Mouse (Mus musculus) brain, embryonic 18.5 days (tissue): Measurements from ENCODE around the gene Tenm2.
A peak's percentile ranks its signal among the peaks of the same experiment; 100 is the strongest.

Experiments used
- DNase-seq: peaks from one replicate; pipeline ENCODE4 v3.0.0-alpha.2; 2012; ENCODE audit warnings: low read depth, low spot score

Tenm2 gene

DNA sequence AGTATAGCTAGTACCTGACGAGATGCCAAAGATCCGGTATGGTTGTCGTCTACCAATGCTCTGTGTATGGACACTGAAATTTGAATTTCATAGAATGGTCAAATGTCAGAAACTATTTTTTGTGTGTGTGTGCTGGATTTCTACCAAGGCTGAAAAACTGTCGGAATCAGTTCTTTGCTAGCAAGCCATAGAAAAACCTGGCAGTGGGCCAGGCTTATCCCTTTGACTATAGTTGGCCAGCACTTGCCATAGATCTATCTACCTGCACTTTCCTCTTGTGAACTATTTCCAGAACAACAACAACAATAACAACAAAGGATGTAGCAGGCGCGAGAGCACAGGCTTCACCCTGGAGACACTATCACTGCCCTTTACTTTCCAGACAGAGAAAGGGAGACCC, 1098.5 kb downstream of the Tenm2 start:
- DNase-seq, result no peak

DNA sequence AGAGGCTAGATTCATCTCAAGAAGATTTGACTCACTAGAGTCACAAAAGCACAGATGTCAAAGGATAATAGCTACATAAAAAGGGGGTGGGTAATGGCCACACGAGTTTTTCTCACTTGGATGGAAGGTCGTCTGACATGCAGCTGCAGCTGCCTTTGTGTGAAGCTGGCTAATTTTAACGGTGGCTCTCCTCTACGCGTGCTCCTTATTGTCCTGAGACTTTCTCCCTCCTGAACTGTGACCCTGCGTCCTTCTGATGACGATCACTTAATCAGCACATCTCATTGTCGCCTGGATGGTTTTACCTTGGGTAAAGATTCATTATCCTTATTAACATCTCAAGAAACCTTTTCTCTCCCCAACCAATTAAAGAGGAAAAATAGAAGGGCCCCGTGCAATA, 1101.1 kb downstream of the Tenm2 start:
- no peak for DNase-seq

DNA sequence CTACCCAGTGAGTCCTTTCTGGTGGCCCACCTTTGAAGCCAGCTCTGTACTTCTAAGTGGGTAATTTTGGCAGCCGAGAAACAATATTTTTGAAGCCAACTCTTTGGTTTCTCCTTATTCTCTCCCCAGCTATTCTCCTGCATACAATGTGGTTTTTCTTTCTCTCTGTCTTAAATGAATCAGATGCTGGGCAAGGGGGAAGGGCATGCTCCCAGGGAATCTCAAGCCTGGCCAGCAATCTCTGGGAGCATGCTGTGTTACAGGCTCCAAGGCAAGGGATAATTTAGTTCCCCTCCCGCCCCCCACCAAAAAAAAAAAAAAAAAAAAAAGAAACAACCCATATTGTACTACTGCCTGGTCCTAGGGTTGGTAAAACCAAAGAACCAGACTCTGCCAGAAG, 1112.5 kb downstream of the Tenm2 start:
- DNase-seq, result no peak

DNA sequence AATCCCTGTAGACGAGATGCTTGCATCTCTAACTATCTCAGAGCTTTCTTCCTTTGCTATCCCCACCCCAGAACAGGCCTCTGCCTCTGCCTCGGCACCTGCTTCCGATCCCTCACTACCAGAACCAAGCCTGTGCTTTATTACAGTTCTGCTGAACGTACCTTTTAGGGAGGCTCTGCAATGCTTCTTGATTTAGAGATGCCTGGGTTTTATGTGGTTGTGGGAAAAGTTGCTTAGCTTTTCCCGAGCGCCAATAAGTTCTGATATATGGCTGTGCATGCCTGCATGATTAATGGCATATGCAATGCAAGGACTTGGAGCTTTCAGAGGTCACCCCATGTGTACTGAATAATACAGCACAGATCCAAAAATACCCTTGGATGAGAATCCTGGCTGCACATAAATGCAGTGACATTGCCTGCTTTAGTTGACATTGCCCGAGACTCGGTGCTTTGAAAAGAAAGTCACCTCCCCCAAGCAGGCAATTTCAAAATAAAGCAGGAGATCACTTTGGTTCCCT, 1114.3 kb downstream of the Tenm2 start:
- no peak for DNase-seq

DNA sequence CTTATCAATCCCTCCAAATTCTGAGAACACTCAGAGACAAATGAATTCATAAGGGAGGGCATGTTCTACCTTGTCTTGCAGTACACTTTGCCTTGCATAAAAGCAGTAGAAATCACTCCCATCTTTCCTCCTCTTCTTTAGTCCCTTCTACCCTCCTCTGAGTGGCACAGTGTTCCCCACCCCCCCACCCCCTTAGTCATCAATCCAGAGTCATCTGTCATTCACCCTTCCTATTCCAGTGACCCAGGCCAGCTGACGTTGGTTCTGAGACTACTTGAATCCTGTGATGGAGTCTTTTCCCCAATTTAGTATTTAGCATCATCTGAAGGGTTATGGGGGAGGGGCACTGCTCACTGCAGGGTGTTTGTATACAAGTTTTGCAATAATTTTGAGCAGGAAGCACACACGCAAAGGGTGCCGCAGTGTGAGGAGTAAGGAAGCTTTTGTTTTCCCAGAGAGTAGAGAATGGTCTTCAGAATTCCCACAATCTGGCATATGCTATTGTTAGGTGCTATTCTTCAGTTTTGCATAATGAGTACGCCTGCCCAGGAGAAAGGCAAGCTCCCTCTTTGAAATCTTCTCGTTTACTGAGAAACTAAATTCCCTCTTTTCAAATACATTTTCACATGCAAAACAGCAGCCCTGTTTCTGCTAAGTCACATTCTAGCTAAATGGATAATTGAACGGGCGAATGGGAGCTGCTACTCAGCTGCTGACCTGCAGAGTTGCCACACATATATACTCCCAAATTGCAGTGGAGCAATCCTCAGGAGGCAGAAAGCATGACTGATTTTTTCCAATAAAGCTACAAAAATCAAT, 1115.0 kb downstream of the Tenm2 start:
- DNase-seq, result no peak

DNA sequence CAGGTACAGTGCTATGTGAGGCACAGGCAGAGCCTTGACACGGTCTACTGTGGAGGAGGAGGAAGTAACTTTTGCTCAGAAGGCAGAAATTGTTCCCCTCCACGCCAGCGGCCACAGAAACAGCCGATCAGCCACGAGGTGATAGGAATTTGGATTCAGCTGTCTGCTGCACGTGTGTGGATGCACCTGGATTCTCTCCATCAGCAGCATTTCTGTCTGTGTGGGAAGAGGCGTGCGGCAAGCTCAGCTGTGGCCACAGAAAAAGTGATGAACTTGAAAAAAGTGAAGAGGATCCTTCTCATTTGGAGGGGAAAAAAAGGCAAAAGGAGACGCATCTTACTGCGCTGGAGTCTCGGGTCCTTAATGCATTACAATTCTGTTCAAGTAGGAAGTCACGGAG, 1122.4 kb downstream of the Tenm2 start:
- no peak for DNase-seq

DNA sequence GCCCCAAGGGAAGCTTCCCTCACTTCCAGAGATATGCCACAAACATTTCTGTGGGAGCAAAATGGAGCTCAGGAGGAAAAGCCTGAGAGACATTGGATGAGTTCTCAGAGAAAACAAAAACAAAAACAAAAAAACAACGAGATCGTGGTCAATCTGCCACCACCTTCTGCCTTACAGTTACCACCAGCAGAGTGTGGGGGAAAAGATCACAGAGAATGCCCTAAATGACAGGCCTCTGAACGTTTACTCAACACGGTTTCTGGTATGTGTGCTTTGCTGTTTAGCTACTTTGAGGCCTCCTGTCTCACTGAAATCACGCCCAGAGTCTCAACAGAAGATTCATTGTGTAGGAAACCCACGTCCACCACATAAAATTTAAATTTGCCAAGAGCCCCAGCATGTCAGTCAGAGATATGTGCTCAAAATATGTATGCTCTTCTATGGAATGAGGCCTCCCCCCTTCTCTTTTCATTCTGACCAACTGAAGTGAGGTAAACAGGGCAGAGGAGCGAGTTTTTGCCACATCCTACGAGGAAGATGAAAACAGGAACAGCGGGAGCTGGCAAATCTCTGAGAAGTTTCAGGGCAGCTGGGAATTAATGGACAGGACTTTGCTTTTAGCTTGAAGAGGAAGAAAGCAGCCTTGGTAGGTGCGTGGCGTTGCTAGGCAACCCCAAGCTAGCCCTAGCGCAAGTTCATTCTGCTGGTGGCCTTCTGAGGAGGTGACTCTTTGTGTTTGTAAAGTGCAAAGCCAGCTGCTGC, 1126.6 kb downstream of the Tenm2 start:
- peak; percentile 46 for DNase-seq

DNA sequence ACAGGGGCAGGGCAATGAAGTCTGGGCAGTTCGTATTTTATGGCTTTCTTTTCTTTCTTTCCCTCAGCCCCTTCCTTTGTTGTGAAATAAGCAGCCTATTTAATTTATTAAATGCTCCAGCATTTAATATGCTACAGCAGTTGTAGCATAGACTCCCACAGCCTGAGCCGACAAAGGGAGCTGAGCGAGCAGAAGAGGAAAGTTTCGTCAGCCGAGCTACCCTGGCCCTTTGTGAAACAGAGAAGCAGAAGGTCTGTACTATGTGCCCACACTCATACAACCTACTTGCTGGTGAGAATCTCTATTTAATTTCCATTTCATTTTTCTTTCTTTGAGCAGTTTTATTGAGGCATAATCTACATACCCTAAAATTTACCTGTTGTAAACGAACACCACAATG, 1127.9 kb downstream of the Tenm2 start:
- DNase-seq, result no peak

DNA sequence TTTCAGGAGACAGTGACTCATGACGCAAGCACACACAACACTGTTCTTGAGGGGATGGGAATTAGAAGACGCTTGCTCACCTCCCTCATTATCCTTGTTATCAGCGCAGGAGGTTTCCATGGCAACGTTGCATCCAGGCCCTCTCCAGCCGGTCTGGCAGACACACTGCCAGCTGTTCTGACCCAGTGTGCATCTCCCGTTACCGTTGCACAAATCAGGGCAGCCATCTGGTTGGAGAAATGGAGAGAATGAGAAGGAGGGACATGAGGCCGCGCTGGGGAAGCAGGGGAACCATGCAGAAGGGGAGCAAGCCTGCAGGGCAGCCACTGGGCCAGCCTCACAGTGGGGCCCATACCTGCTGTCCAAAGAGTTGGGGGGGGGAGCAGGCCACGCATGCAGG, 1129.1 kb downstream of the Tenm2 start:
- DNase-seq, result peak; percentile 34

DNA sequence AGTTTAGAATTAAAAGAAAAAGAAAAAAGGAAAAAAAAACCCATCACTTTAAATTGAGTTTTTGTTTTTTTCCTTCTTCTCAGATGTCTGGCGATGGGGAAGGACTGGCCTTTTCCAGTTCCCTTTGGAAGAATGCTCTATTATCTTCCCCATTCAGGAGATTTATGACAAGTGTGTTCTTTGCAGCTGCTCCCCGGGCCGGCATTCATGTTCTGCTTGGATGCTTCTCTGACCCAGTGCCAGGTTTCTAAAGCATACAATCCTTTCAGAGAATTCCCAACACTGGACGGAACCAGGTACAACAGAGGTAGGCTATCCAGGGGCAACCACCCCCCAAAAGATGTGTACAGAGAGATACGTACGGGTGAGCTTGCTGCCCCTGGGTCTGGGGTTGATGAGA, 1132.2 kb downstream of the Tenm2 start:
- no peak for DNase-seq

DNA sequence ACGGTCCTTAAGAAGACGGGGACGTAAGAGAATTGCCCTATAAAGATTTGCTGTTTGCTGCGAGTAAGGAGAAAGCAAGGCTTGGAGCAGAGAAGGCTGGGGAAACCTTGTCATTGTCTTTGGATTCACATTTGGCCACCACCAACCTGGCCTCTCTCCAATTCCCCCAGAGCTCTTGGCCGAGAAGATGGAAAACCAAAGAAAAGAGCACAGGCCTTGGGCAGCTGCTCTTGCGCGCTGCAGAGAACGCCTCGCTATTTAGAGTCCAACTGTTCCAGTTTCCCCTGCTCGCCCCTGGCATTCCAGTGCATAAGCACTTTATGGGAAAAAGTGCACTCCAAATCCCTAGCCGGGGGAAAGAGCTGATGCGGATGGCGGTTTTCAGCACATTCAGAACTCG, 1139.5 kb downstream of the Tenm2 start:
- DNase-seq, result no peak

DNA sequence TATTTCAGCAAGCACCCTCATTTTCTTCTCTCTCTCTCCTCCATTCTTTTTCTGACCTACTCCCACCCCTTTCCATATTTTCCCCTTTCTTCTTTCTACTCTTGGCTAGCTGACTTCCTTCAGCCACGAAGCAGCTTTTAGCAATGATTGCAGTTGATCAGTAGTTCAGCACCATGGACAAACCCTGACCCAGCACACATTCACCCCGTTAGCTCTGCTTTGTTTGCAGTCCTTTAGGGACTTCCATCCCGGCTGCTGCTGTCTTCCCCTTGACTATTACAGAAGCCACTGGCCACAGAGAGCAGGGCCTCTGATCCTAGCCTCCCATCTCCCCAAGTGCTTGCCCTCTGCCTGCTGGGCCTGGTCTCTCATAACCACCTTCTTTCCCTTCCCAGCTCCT, 1145.6 kb downstream of the Tenm2 start:
- no peak for DNase-seq

DNA sequence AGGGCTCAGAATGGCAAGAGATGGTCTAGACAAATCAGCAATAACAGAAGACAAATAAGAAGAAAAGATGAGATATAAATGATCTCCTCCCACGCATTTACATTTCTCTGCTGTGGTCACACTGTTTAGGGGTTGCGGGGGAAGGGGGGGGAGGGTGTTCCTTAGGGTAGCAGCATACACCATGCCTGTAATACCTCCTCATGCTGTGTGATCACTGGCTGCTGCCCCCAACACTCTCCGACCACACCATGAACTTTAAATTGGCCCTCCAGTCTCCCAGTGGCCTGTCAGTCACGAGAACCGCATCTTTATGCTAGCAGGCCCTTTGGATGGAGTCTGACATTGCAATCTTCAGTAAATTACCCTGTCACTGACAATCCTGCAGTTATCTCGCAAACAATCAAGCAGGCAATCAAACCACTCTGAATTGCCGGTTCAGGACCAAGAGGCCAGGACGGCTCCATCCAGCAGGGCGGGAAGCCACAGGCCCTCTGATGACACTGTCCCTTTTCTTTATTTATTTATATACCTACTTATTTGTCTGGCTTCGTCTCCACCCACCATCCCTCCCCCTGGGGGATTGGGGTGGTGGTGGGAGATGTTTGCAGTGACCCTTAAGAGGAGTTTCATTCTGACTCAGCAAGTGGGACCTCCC, 1154.2 kb downstream of the Tenm2 start:
- DNase-seq, result no peak

DNA sequence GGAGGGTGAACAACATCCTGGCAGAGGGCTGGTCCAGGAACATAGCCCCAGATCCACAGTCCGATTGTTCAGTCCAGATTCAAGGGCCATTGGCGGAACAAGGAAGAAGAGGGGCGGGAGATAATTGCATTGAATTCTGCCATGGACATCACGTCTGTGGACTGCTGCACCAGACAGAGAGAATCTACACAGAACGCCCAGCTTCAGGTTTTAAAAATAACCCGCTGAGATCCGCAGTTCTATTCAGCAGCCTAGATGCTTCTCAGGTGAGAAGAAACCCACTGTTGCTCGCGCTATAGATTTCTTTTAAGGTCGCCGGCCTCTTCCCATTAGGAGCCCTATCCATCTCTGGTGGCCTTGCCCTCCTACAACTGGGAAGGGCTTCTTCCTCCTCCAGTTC, 1155.0 kb downstream of the Tenm2 start:
- DNase-seq, result no peak

DNA sequence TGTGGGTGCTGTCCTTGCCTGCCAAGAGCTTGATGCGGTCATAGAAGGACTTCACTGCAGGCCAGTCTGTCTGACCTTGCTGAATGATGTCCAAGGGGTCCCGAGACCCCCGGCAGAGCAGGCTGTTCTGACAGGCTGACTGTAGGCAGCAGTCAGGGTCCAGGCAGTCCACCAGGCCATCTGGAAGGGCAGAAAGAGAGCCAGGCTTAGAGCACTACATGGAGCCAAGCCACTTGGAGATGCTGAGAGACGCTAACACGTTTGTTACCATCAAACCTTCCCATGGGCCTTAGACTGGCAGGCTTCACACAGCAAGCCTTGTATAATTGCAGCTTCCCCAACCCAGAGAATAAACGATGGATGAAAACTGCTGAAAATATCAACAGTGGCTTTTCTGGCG, 1157.4 kb downstream of the Tenm2 start:
- no peak for DNase-seq

DNA sequence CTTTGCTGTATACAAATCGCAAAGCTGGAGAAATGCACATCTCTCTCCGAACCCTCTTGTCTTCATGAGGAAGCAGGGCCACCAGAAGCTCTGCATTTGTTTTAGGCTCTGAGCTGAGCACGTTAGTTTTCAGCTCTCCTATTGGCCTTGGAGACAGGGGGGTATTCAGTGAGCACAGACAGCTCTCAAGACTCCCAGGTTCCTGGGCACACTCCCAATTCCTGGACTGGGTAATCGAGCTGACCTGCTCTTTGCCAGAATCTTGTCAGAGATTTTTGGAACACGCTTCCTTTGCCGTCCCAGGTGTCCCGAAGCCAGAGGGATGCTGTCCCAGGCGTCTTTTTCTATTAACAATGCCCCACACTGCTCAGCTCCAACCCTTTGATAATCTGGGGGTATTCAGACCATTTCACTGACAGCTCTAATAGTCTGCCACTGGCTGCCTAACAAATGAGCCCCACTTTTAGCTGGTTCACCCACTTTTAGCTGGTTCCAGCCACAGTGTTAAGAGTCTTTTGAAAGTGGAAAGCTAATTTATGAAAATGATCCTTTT, 1161.7 kb downstream of the Tenm2 start:
- no peak for DNase-seq

DNA sequence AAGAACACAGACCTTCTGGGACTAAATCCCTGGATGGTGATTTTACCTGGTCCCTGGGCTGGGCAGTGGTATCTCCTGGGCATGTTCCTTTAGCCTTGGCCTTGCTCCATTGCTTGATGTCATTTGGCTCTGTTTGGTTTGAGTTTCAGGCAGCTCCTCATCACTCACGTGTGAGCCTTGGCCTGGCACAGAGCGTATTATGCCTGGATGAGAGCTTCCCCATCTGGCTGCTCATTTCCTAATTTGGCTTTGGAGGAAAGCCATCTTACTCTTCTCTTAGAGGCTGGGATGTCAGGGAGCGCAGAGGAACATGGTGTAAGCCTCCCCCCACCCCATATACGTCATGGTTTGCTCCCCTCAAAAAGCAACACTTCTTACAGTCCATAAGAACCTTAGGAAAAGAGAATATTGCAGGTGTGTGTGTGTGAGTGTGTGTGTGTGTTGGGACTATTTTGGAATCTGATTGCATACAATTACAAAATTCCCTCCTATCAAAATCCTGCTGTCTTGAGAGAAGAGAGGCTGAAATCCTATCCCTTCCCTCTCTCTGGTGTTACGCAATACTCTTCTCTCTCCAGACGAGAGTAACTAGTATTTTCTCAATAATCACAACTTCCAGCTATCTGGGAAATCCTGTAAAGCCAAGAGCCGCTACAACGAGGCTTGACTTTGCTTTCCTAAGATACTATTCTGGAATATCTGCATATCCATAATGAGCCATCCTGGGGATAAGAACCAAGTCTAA, 1162.5 kb downstream of the Tenm2 start:
- DNase-seq, result no peak

DNA sequence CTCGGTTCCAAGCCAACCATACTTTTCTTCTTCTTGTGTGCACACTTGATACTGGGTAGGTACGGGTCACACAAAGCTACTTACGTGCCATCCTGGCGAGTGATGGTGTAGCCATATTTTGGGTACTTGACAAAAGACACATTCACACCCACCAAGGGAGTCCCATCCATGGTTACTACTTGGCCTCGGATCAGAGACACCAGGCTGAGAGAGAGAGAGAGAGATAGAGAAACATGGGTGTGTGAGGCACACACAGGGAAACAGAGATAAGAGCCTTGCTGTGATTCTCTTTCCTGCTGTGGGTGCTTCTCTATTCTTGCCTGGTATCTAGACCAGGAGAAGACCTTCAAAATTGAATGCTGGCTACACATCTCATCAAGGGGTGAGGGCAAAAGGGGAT, 1163.1 kb downstream of the Tenm2 start:
- DNase-seq, result no peak

DNA sequence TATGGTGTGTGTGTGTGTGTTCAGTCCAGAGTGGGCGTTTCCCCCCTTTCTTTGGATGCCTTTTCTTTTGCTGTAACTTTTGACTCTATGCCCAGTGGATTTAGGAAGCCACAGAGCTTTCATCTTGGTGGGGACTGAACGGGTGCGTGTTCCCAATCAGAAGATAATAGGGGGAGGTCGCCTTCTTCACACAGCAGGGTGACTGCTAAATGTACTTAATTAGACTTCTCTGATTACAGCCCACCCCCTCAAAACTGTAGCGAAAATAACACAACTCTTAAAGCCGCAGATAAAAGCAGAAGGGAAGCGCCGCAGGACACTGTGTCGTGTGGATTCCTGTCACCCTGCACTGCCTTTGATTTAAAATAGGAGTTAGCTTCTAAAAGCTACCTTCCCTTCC, 1163.7 kb downstream of the Tenm2 start:
- DNase-seq, result no peak

DNA sequence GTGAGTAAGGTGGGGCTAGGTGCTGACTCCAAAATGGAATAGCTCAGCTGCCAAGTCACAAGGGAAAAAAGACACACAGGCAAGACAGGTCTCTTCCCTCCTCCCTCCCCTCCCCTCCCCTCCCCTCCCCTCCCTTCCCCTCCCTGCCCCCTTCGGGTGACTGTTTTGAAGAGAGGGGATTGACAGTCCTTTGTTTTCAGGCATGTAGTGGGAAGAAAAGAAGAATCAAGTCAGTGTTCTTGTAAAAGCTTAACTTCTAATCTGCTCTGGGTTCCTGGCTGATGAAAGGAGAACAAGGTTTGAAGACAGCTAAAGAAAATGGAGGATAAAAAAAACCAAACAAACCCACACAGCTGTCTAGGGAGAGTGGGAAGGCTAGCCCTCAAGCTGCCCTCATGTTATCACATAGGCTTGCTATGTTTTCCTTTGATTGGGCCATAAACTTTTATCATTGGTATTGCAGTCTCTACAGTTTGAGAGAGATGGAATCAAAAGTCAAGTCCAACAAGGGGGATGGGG, 1176.4 kb downstream of the Tenm2 start:
- DNase-seq, result no peak

DNA sequence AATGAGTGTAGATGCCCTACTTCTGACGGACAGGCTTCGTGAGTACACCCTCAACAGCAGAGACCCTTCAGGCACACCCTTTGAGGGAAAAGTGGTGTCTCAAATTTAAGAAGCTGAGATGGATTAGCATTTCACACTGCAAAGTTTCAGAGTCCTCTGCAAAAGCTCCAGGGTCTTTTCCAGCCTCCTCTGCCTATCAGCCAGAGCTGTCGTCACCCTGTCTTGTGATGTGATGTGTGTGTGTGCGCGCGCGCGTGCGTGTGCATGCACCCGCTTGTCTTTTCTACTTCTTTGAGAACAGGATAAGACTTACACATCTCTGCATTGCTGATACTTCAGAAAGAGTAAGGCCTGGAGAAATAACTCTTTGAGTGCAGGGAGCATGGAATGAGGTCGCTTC, 1179.2 kb downstream of the Tenm2 start:
- no peak for DNase-seq
